Mouse (Mus musculus) adrenal gland, postnatal 4 days (tissue): ENCODE data around the gene Btg3. TPM values are rescaled to one million over a fixed set of nuclear protein-coding genes. Genes with fewer than 3 reads are reported as not detected.

Source experiments
- DNase-seq, 2 experiments: peaks; one replicate each; pipeline ENCODE4 v3.0.0; 2021 to 2022; ENCODE audit warnings: low spot score in 2 of 2, mixed read lengths in 2 of 2
- total RNA-seq, 2 experiments: library from RNA; stranded (reverse); gene quantifications; 2 replicates each; pipeline ENCODE4 v1.2.3; 2021

The Btg3 gene
- total RNA-seq, 2 experiments from 2014 or later, result 30.8 to 34.3 TPM

- no peak for DNase-seq
Observed at GRCm38 (mm10) chr16:78301831-78302677, 74.9 kb downstream of the Btg3 start.

- DNase-seq, result peak in 1 of 2 experiments; percentile 7
Observed at GRCm38 (mm10) chr16:78301183-78301830, 75.7 kb downstream of the Btg3 start, which contains the start of gene Cxadr. Cxadr (plus strand) TSS chr16:78301489.

GRCm38 (mm10) chr16:78296114-78296513 lies 80.9 kb downstream of the Btg3 start:
- DNase-seq, result no peak

- DNase-seq, result no peak
Observed at GRCm38 (mm10) chr16:78295601-78296000, 81.4 kb downstream of the Btg3 start.

- DNase-seq, result no peak
Observed at GRCm38 (mm10) chr16:78294606-78295275, 82.3 kb downstream of the Btg3 start.

GRCm38 (mm10) chr16:78294051-78294450 lies 82.9 kb downstream of the Btg3 start:
- no peak for DNase-seq

- no peak for DNase-seq
Observed at GRCm38 (mm10) chr16:78283231-78283630, 93.8 kb downstream of the Btg3 start.

Other genes with a start within 250 kb of the Btg3 start
- 10 to 100 TPM; 16.8 to 18.4 TPM for gene Cxadr, start 75.7 kb downstream of the Btg3 start, total RNA-seq
- 10 to 100 TPM; 21.4 to 21.6 TPM for gene D16Ertd472e, start 199.5 kb upstream of the Btg3 start, total RNA-seq